Mouse (Mus musculus) left cerebral cortex, adult 2 months (tissue): Measurements from ENCODE around the gene Hamp2. TPM values are rescaled to one million over a fixed set of nuclear protein-coding genes. Genes with fewer than 3 reads are reported as not detected.

ENCODE experiments used
- DNase-seq, 2 experiments: peaks; one replicate each; pipeline ENCODE4 v3.0.0; 2021 to 2022; ENCODE audit warnings: low spot score in 2 of 2, mixed read lengths in 1 of 2; ENCODE audit errors: extremely low spot score in 1 of 2
- H3K27ac ChIP-seq: fragments of 200-600 bp; 2 replicates; pipeline ENCODE4 v1.8.1; 2022
- H3K4me3 ChIP-seq: fragments of 200-600 bp; 2 replicates; pipeline ENCODE4 v1.8.1; 2022
- CTCF ChIP-seq: fragments of 200-600 bp; IDR thresholded peaks from 2 replicates; pipeline ENCODE4 v1.8.1; 2022; ENCODE audit warnings: antibody characterized with exemption, mild to moderate bottlenecking, moderate library complexity
- intact Hi-C: fragments of 180-260 bp; cut with DNase I; formaldehyde crosslinking; loops from one replicate; pipeline ENCODE4 v1.15.1; 2025
- total RNA-seq, 2 experiments: library from RNA; stranded (reverse); gene quantifications; 2 replicates each; pipeline ENCODE4 v1.2.3; 2021

The Hamp2 gene
- total RNA-seq, 2 experiments from 2014 or later, result not detected

DNA sequence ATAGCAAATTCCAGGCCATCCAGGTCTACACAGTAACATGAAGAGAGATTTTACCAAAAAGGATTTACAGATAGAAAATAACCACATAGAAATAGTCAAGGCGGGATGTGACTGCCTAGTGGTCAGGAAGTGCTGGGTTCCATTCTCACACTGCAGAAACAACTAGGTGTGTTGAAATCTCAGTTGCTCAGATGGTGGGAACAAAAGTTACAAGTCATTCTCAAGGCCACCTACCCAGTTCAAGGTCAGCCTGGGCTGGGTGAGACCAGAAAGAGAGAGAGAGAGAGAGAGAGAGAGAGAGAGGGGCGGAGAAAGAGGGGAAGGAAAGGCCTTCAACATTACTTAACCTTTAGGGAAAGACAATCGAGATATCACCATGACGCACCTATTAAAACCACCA, 37.6 kb downstream of the Hamp2 start:
- no peak for DNase-seq
- no peak overlapping the region for H3K27ac ChIP-seq
- intact Hi-C loops, result no loop called here
- H3K4me3 ChIP-seq, result no peak overlapping the region
- TF ChIP-seq CTCF, result no peak

DNA sequence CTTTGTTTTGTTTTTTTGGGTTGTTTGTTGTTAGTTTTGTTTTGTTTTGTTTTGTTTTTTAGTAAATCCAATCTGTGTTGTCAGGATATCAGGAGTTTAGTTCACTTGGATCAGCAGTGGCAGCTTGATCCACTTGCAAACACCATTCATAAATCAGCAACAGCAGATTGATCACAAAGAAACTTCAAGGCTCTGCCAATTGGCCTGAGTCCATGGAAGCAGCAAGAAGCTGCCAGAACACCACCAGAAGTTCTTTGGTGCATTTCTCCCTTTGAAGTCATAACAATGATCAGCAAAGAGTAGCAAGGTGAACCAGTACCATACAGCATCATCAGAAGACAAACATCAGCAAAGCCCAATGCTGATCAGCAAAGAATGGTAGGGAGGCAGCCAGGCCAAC, 40.4 kb downstream of the Hamp2 start:
- TF ChIP-seq CTCF, result no peak
- no peak for DNase-seq
- H3K27ac ChIP-seq, result no peak overlapping the region
- intact Hi-C loops, result no loop called here
- H3K4me3 ChIP-seq, result no peak overlapping the region

DNA sequence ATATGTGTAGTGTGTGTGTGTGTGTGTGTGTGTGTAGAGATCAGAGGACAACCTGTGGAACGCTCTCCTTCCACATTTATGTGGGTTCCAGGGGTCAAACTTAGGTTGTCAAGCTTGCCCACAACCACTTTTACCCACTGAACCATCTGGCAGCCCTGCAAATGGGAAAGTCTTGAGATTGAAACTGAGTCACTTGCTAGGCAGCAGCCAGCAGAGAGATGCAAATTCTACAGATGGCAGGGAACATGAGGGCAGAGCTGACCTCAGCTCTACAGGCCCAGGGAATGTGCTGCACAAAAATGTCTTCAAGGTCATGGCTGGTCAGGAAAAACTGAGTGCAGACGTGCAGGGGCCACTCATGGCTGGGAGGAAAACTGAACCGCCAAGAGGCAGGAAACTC, 43.1 kb downstream of the Hamp2 start:
- TF ChIP-seq CTCF, result no peak
- intact Hi-C loops, result no loop called here

DNA sequence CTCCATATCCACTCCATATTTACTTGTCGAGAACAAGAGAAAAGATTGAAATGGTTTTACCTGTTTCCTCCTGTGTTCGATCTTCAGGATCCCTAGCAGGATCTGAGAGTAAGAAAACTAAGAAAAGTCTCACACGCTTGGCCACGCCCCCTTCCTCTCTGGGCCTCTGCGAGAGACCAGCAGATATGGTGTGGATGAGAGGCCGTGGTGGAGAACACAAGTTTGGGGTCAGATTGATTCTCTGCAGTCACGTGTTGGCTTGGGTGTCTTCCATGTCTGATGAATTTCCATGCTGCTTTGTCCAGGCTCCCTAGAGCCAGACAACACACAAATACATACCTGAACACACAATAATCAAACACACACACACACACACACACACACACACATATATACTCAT, 44.3 kb downstream of the Hamp2 start, which contains the start of gene Cd22:
Cd22 (minus strand) TSS at position 167 of the 400 bp plus-strand sequence.
- intact Hi-C loops, result no loop called here
- DNase-seq, result no peak
- TF ChIP-seq CTCF, result no peak
- no peak within 1 kb of the TSS for H3K27ac ChIP-seq
- no peak within 1 kb of the TSS for H3K4me3 ChIP-seq

More for the DNA sequence above, 43.1 kb downstream of the Hamp2 start:
- no peak for DNase-seq
- Histone ChIP-seq H3K27ac (no peak overlapping the region), H3K4me3 (no peak overlapping the region)

DNA sequence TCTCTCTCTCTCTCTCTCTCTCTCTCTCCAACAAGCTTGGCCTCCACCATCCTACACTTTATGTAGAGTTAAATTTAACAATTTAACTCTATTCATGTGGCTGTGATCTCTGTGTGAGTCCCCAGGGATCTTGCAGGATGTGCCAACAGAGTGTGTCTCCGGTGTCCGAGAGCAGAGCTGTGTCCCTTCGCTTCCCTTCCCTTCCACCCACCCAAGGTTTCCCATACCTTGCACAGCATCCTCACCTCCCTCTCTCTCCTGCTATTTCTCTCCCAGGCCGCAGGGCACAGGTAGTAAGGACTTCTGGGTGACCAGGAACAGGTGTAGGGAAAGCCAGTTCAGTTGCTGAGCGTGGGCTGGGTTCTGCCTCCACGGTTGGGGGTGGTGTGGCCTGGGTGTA, 45.5 kb downstream of the Hamp2 start:
- H3K4me3 ChIP-seq, result no peak overlapping the region
- intact Hi-C loops, result no loop called here
- no peak overlapping the region for H3K27ac ChIP-seq
- no peak for DNase-seq
- no peak for TF ChIP-seq CTCF

DNA sequence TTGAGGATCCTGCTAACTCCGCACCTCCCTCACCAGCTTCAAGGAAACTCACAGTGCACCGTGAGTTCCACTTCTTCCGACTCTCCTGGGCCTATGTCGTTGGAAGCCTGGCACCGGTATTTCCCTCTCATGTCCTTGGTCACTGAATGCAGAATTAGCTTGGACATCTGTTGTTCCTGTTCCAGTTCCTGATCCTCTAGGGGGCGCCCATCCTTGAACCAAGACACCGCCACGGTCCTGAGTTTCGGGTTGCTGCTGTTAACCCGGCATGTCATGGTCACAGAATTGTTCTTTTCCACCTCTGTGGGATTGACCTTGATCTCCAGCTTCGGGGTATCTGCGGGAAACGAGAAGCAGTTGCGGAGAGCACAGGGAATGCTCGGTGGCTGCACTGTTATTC, 51.4 kb downstream of the Hamp2 start:
- Histone ChIP-seq H3K4me3 (no peak overlapping the region), H3K27ac (no peak overlapping the region)
- intact Hi-C loops, result loop anchor here (2.0 to 5.0 kb wide), 4 partner anchors 32 to 224 kb away; partner anchors contain the start of gene Fxyd3
- peak; percentile 54 to 68 for DNase-seq
- peak; percentile 78 for TF ChIP-seq CTCF

Other genes starting within 250 kb of the Hamp2 start
- gene 2200002J24Rik, start 225.8 kb downstream of the Hamp2 start, total RNA-seq, result not detected
- under 1 TPM; 0.70 TPM for gene Atp4a, start 212.5 kb downstream of the Hamp2 start, total RNA-seq
- 100 to 1,000 TPM; 119 to 127 TPM for gene Tmem147, start 195.1 kb downstream of the Hamp2 start, total RNA-seq
- gene Gapdhs, start 181.0 kb downstream of the Hamp2 start, total RNA-seq, result not detected
- gene Sbsn, start 173.2 kb downstream of the Hamp2 start, total RNA-seq, result 1 to 10 TPM; 7.8 to 8.7 TPM
- 1 to 10 TPM; 1.9 to 2.1 TPM for gene Dmkn, start 160.9 kb downstream of the Hamp2 start, total RNA-seq
- gene Krtdap, start 136.8 kb downstream of the Hamp2 start, total RNA-seq, result not detected
- not detected for gene Ffar2, start 100.9 kb downstream of the Hamp2 start, total RNA-seq
- not detected for gene Ffar3, start 68.5 kb downstream of the Hamp2 start, total RNA-seq
- not detected for gene Ffar1, start 63.1 kb downstream of the Hamp2 start, total RNA-seq
- not detected for gene Cd22, start 44.3 kb downstream of the Hamp2 start, total RNA-seq
- 10 to 100 TPM; 91.1 to 93.1 TPM for gene Mag, start 9.8 kb downstream of the Hamp2 start, total RNA-seq
- gene Hamp, start 19.4 kb upstream of the Hamp2 start, total RNA-seq, result not detected
- 100 to 1,000 TPM; 131 to 134 TPM for gene Usf2, start 32.1 kb upstream of the Hamp2 start, total RNA-seq
- 10 to 100 TPM; 10.1 to 10.2 TPM for gene Lsr, start 48.8 kb upstream of the Hamp2 start, total RNA-seq
- under 1 TPM; 0.23 to 0.38 TPM for gene Fam187b, start 49.1 kb upstream of the Hamp2 start, total RNA-seq
- 10 to 100 TPM; 34.1 to 39.0 TPM for gene Fxyd5, start 117.8 kb upstream of the Hamp2 start, total RNA-seq
- 100 to 1,000 TPM; 174 to 184 TPM for gene Fxyd7, start 126.8 kb upstream of the Hamp2 start, total RNA-seq
- 10 to 100 TPM; 72.8 to 79.1 TPM for gene Fxyd1, start 132.5 kb upstream of the Hamp2 start, total RNA-seq
- gene Lgi4, start 134.7 kb upstream of the Hamp2 start, total RNA-seq, result 10 to 100 TPM; 28.9 to 34.1 TPM
- not detected for gene Fxyd3, start 152.0 kb upstream of the Hamp2 start, total RNA-seq
- gene Hpn, start 190.6 kb upstream of the Hamp2 start, total RNA-seq, result 1 to 10 TPM; 2.5 to 8.3 TPM
- 100 to 1,000 TPM; 737 to 759 TPM for gene Scn1b, start 202.3 kb upstream of the Hamp2 start, total RNA-seq
- 100 to 1,000 TPM; 107 to 118 TPM for gene Gramd1a, start 231.2 kb upstream of the Hamp2 start, total RNA-seq